Mouse (Mus musculus): ENCODE data around the gene Sez6l.

DNA sequence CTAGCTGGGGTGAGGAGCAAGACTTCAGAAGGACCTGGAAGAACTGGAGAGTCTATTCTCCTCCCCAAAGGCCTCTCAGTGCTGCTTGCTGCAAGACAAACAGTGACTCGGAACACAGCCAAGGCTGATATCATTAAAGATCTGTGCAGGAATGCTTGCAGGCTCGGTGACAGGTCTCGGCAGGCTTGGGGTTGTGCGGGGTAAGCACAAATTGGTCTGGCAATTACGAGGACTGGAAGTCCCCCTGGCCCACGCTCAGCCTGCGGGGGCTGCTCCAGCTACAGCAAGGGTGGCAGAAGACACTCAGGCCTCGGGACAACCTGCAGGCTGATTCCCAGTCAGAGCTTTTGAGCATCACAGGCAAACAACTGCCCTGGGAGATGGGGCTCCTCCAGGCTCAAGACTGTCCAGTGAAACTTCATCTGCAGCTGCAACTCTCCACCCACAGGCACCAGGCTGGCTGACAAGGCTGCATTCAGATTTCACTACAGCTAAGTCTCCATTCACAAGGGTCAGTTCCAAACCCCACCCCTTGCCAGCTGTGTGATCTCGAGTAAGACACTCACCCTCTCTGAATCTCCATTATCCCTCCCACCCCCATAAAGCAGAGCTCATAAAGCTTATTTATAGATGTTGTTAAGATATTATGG is 31.0 kb upstream of the Sez6l start:
- TF ChIP-seq TAL1 (IDR thresholded peaks at IDR 0.05; ENCODE audit: low read length) (no peak), GATA1 (IDR thresholded peaks at IDR 0.05; ENCODE audit: low read length) (no peak)
